Mouse (Mus musculus): ENCODE measurements around the gene Wdr63.
A peak's percentile ranks its signal among the peaks of the same experiment; 100 is the strongest.

Gene Wdr63

GRCm38 (mm10) chr3:146107921-146108571 lies at the start of gene Wdr63:
Gene Wdr63, minus strand, starts transcription at chr3:146108130.
- peak; percentile 89 for DNase-seq (ENCODE audit: low read depth, low spot score)

- DNase-seq (ENCODE audit: low read depth, low spot score) = no peak
Observed at GRCm38 (mm10) chr3:146156811-146157210, 48.9 kb upstream of the Wdr63 start.

- DNase-seq (ENCODE audit: low read depth, low spot score) = no peak
Observed at GRCm38 (mm10) chr3:146155628-146156576, 48.0 kb upstream of the Wdr63 start.

GRCm38 (mm10) chr3:146153862-146154611 lies 46.1 kb upstream of the Wdr63 start:
- DNase-seq (ENCODE audit: low read depth, low spot score) = no peak

GRCm38 (mm10) chr3:146152913-146153312 lies 45.0 kb upstream of the Wdr63 start:
- no peak for DNase-seq (ENCODE audit: low read depth, low spot score)

GRCm38 (mm10) chr3:146152348-146152747 lies 44.4 kb upstream of the Wdr63 start:
- no peak for DNase-seq (ENCODE audit: low read depth, low spot score)

GRCm38 (mm10) chr3:146151755-146152154 lies 43.8 kb upstream of the Wdr63 start:
- no peak for DNase-seq (ENCODE audit: low read depth, low spot score)

- DNase-seq (ENCODE audit: low read depth, low spot score) = no peak
Observed at GRCm38 (mm10) chr3:146151328-146151727, 43.4 kb upstream of the Wdr63 start.

GRCm38 (mm10) chr3:146150560-146150959 lies 42.6 kb upstream of the Wdr63 start:
- no peak for DNase-seq (ENCODE audit: low read depth, low spot score)

- no peak for DNase-seq (ENCODE audit: low read depth, low spot score)
Observed at GRCm38 (mm10) chr3:146150058-146150400, 42.1 kb upstream of the Wdr63 start.

- no peak for DNase-seq (ENCODE audit: low read depth, low spot score)
Observed at GRCm38 (mm10) chr3:146149156-146150057, 41.5 kb upstream of the Wdr63 start, which contains the start of gene Mcoln2. Gene Mcoln2, plus strand, starts transcription at chr3:146149833.

- no peak for DNase-seq (ENCODE audit: low read depth, low spot score)
Observed at GRCm38 (mm10) chr3:146146131-146146530, 38.2 kb upstream of the Wdr63 start.

GRCm38 (mm10) chr3:146145501-146145900 lies 37.6 kb upstream of the Wdr63 start:
- DNase-seq (ENCODE audit: low read depth, low spot score) = no peak

- DNase-seq (ENCODE audit: low read depth, low spot score) = no peak
Observed at GRCm38 (mm10) chr3:146142523-146142922, 34.6 kb upstream of the Wdr63 start.

- DNase-seq (ENCODE audit: low read depth, low spot score) = no peak
Observed at GRCm38 (mm10) chr3:146140276-146140675, 32.3 kb upstream of the Wdr63 start.

GRCm38 (mm10) chr3:146136422-146136821 lies 28.5 kb upstream of the Wdr63 start:
- no peak for DNase-seq (ENCODE audit: low read depth, low spot score)

- DNase-seq (ENCODE audit: low read depth, low spot score) = no peak
Observed at GRCm38 (mm10) chr3:146135417-146135816, 27.5 kb upstream of the Wdr63 start.

- DNase-seq (ENCODE audit: low read depth, low spot score) = no peak
Observed at GRCm38 (mm10) chr3:146134834-146135233, 26.9 kb upstream of the Wdr63 start.

GRCm38 (mm10) chr3:146127205-146127604 lies 19.3 kb upstream of the Wdr63 start:
- DNase-seq (ENCODE audit: low read depth, low spot score) = no peak

GRCm38 (mm10) chr3:146123464-146123825 lies 15.5 kb upstream of the Wdr63 start:
- no peak for DNase-seq (ENCODE audit: low read depth, low spot score)

GRCm38 (mm10) chr3:146122807-146123463 lies 15.0 kb upstream of the Wdr63 start:
- no peak for DNase-seq (ENCODE audit: low read depth, low spot score)

Measured in retina, postnatal 7 days (tissue).